Mouse (Mus musculus) intestine, embryonic 16.5 days (tissue): ENCODE results near the gene Olfr1056. TPM values are rescaled to one million over a fixed set of nuclear protein-coding genes. Genes with fewer than 3 reads are reported as not detected.
"Not testable (repeated sequence)": the region's sequence is repeated elsewhere in the genome, so short reads cannot be mapped to it uniquely, and the experiment has no call there.

ENCODE experiments used
- ATAC-seq: fragments of 200-750 bp; cut with Nextera tagmentation; 2 replicates; pipeline ENCODE4 v1.8.0; 2017; ENCODE audit warnings: moderate TSS enrichment, moderate library complexity
- H3K27ac ChIP-seq: fragments of 300-500 bp; sonication (generic); 2 replicates; pipeline ENCODE4 v1.5.1; 2014; ENCODE audit warnings: mild to moderate bottlenecking, low read length
- H3K27me3 ChIP-seq: fragments of 300-500 bp; sonication (generic); replicated peaks from 2 replicates; pipeline ENCODE4 v1.6.1; 2014; ENCODE audit warnings: low read length, control low read depth, mixed read lengths; ENCODE audit not compliant: control insufficient read depth, insufficient read depth
- H3K36me3 ChIP-seq: fragments of 300-500 bp; sonication (generic); 2 replicates; pipeline ENCODE4 v1.6.1; 2014; ENCODE audit warnings: low read length, control low read depth; ENCODE audit not compliant: control insufficient read depth, insufficient read depth
- H3K4me1 ChIP-seq: fragments of 300-500 bp; sonication (generic); 2 replicates; pipeline ENCODE4 v1.6.1; 2014; ENCODE audit warnings: low read length, control low read depth, mixed read lengths; ENCODE audit not compliant: control insufficient read depth, insufficient read depth
- H3K4me2 ChIP-seq: fragments of 300-500 bp; sonication (generic); 2 replicates; pipeline ENCODE4 v1.6.1; 2014; ENCODE audit warnings: low read depth, low read length, control low read depth
- H3K4me3 ChIP-seq: fragments of 300-500 bp; sonication (generic); 2 replicates; pipeline ENCODE4 v1.5.1; 2014; ENCODE audit warnings: mild to moderate bottlenecking, low read length
- H3K9ac ChIP-seq: fragments of 300-500 bp; sonication (generic); 2 replicates; pipeline ENCODE4 v1.6.1; 2014; ENCODE audit warnings: low read depth, low read length
- H3K9me3 ChIP-seq: fragments of 300-500 bp; sonication (generic); 2 replicates; pipeline ENCODE4 v1.6.1; 2016; ENCODE audit warnings: low read length, control low read depth; ENCODE audit not compliant: control insufficient read depth
- WGBS: fragments of 180-500 bp; shearing (Covaris S2); extraction: QIAGEN DNeasy Blood & Tissue Kit; methylation state at CpG from one replicate; pipeline ENCODE4 v1.1.7; 2014; 5-methylcytosine and 5-hydroxymethylcytosine counted together
- polyA plus RNA-seq: library from polyadenylated mRNA; unstranded; fragments of >200 nt; fragmentation: Nextera tagmentation; extraction: Ambion mirVana; gene quantifications from 2 replicates; pipeline ENCODE4 v1.2.1, GENCODE M21; 2015

Gene Olfr1056
- not detected in 2 replicates for polyA plus RNA-seq

- Histone ChIP-seq H3K4me2 (no peak within 1 kb of the TSS), H3K4me3 (no peak within 1 kb of the TSS), H3K27ac (no peak within 1 kb of the TSS), H3K9ac (no peak within 1 kb of the TSS), H3K36me3 (no peaks in the 10 kb centered on the region), H3K4me1 (no peaks in the 10 kb centered on the region), H3K27me3 (no peaks in the 10 kb centered on the region), H3K9me3 (no peaks in the 10 kb centered on the region)
- ATAC-seq: no peak
Measured at GRCm38 (mm10) chr2:86362369-86362768, at the start of gene Olfr1056. Gene Olfr1056, minus strand, starts transcription at chr2:86362469.

- ATAC-seq: no peak
- WGBS: 80% methylated on average over 2 of the region's 2 CpGs
- Histone ChIP-seq H3K27ac (no peak overlapping the region), H3K27me3 (no peaks in the 10 kb centered on the region), H3K4me1 (no peaks in the 10 kb centered on the region), H3K9me3 (no peaks in the 10 kb centered on the region), H3K4me3 (no peak overlapping the region), H3K36me3 (no peaks in the 10 kb centered on the region), H3K9ac (no peak overlapping the region), H3K4me2 (no peak overlapping the region)
Measured at GRCm38 (mm10) chr2:86395114-86395513, 32.8 kb upstream of the Olfr1056 start.

GRCm38 (mm10) chr2:86388461-86388860 lies 26.2 kb upstream of the Olfr1056 start, which contains the start of gene Olfr1058:
Gene Olfr1058, minus strand, starts transcription at chr2:86388561.
- H3K27ac ChIP-seq, H3K4me2 ChIP-seq, H3K27me3 ChIP-seq, H3K9me3 ChIP-seq, H3K4me3 ChIP-seq, ATAC-seq, H3K4me1 ChIP-seq, H3K36me3 ChIP-seq, H3K9ac ChIP-seq: not testable (repeated sequence)

- no peak within 1 kb of the TSS for H3K4me3 ChIP-seq
Measured at GRCm38 (mm10) chr2:86378293-86378692, 16.0 kb upstream of the Olfr1056 start, which contains the start of gene Olfr1057. Gene Olfr1057, minus strand, starts transcription at chr2:86378393.

GRCm38 (mm10) chr2:86366342-86366741 lies 4.1 kb upstream of the Olfr1056 start:
- H3K27me3 ChIP-seq, H3K4me3 ChIP-seq, H3K9me3 ChIP-seq, H3K36me3 ChIP-seq, H3K27ac ChIP-seq, H3K4me2 ChIP-seq, H3K4me1 ChIP-seq, H3K9ac ChIP-seq, ATAC-seq: not testable (repeated sequence)
- 83% methylated on average over 1 of the region's 6 CpGs for WGBS

More at GRCm38 (mm10) chr2:86378293-86378692, 16.0 kb upstream of the Olfr1056 start, which contains the start of gene Olfr1057:
- H3K27ac ChIP-seq: no peak within 1 kb of the TSS
- H3K4me1 ChIP-seq: no peaks in the 10 kb centered on the region
- H3K27me3 ChIP-seq: no peaks in the 10 kb centered on the region
- no peak within 1 kb of the TSS for H3K4me2 ChIP-seq
- no peak within 1 kb of the TSS for H3K9ac ChIP-seq
- H3K36me3 ChIP-seq: no peaks in the 10 kb centered on the region
- H3K9me3 ChIP-seq: no peaks in the 10 kb centered on the region
- ATAC-seq: no peak

- H3K9me3 ChIP-seq, H3K4me3 ChIP-seq, H3K36me3 ChIP-seq, H3K4me2 ChIP-seq, H3K9ac ChIP-seq, H3K4me1 ChIP-seq, ATAC-seq, H3K27ac ChIP-seq, H3K27me3 ChIP-seq: not testable (repeated sequence)
- WGBS: 69% methylated on average over 1 of the region's 1 CpGs
Measured at GRCm38 (mm10) chr2:86351751-86352150, 10.5 kb downstream of the Olfr1056 start.

GRCm38 (mm10) chr2:86350184-86350583 lies 12.1 kb downstream of the Olfr1056 start, which contains the start of gene Olfr1055:
Gene Olfr1055, minus strand, starts transcription at chr2:86350284.
- ATAC-seq: no peak

GRCm38 (mm10) chr2:86335333-86335732 lies 26.9 kb downstream of the Olfr1056 start, which contains the start of gene Olfr1054:
Gene Olfr1054, minus strand, starts transcription at chr2:86335433.
- no peak within 1 kb of the TSS for H3K9ac ChIP-seq
- WGBS: 79% methylated on average over 3 of the region's 3 CpGs

More at GRCm38 (mm10) chr2:86350184-86350583, 12.1 kb downstream of the Olfr1056 start, which contains the start of gene Olfr1055:
- Histone ChIP-seq H3K4me3 (no peak within 1 kb of the TSS), H3K4me2 (no peak within 1 kb of the TSS), H3K36me3 (no peaks in the 10 kb centered on the region), H3K27ac (no peak within 1 kb of the TSS), H3K9ac (no peak within 1 kb of the TSS), H3K27me3 (no peaks in the 10 kb centered on the region), H3K4me1 (no peaks in the 10 kb centered on the region), H3K9me3 (no peaks in the 10 kb centered on the region)
- 87% methylated on average over 5 of the region's 5 CpGs for WGBS

GRCm38 (mm10) chr2:86315184-86315583 lies 47.1 kb downstream of the Olfr1056 start, which contains the start of gene Olfr1053:
Gene Olfr1053, minus strand, starts transcription at chr2:86315284.
- ATAC-seq: no peak
- Histone ChIP-seq H3K4me3 (no peak within 1 kb of the TSS), H3K9me3 (no peaks in the 10 kb centered on the region), H3K4me1 (no peaks in the 10 kb centered on the region), H3K27ac (no peak within 1 kb of the TSS), H3K36me3 (no peaks in the 10 kb centered on the region), H3K9ac (no peak within 1 kb of the TSS), H3K4me2 (no peak within 1 kb of the TSS), H3K27me3 (no peaks in the 10 kb centered on the region)
- 65% methylated on average over 3 of the region's 3 CpGs for WGBS

More at GRCm38 (mm10) chr2:86335333-86335732, 26.9 kb downstream of the Olfr1056 start, which contains the start of gene Olfr1054:
- H3K9me3 ChIP-seq: no peaks in the 10 kb centered on the region
- ATAC-seq: no peak
- no peaks in the 10 kb centered on the region for H3K4me1 ChIP-seq
- no peaks in the 10 kb centered on the region for H3K36me3 ChIP-seq
- no peaks in the 10 kb centered on the region for H3K27me3 ChIP-seq
- no peak within 1 kb of the TSS for H3K27ac ChIP-seq
- H3K4me2 ChIP-seq: no peak within 1 kb of the TSS
- H3K4me3 ChIP-seq: no peak within 1 kb of the TSS
